Comparison of ENCODE assay signal across 7 mouse cellular contexts in the genomic region with DNA sequence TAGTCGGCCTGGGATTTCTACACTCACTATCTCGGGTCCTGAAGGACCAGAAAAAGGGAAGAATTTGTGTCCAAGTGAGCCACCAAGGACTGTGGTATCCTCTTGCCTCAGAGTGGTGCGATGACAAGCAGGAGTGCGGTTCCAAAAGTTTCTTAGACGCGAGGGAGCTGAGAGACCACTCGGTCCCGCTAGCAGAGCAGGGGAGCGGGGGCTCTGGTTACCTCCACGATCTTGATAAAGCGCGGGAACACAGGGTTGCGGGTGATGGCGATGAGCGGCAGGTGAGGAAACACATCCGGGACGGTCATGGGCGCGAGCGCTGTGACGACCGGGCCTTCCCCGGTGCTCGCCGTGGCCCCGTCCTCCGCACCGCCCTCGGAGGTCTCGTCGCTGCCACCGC. TPM values are rescaled to one million over a fixed set of nuclear protein-coding genes. Genes with fewer than 3 reads are reported as not detected.
DNase-seq lines count a peak whose midpoint lies in the region; ATAC-seq and TF ChIP-seq lines count a peak whose summit lies in the region.

No protein-coding gene starts in this region.

- no peak for DNase-seq in lung, postnatal 0 days (ENCODE audit: low spot score)
- no peak for DNase-seq in lung, postnatal 25 days (ENCODE audit: low spot score)
- no peak for DNase-seq in layer of hippocampus, adult 18-20 months (ENCODE audit: low spot score in 2 of 2)
- no peak for DNase-seq in adipocyte (ENCODE audit: low spot score)

- peak overlapping the region; percentile 54 for H3K27ac ChIP-seq in lung, postnatal 0 days (ENCODE audit: low read length)
- peak overlapping the region; percentile 70; the same call in 1 of the 2 replicates for H3K27ac ChIP-seq in embryonic facial prominence, embryonic 12.5 days
- H3K27ac ChIP-seq in intestine, embryonic 16.5 days (ENCODE audit: low read length) = peak overlapping the region; percentile 67
- peak overlapping the region; percentile 72 for H3K27ac ChIP-seq in neural tube, embryonic 14.5 days (ENCODE audit: low read depth, low read length)

- H3K4me2 ChIP-seq in lung, postnatal 0 days (replicated peaks; ENCODE audit: low read depth, low read length) = peak overlapping the region; percentile 95
- H3K4me2 ChIP-seq in embryonic facial prominence, embryonic 12.5 days (replicated peaks) = peak overlapping the region; percentile 94
- H3K4me2 ChIP-seq in intestine, embryonic 16.5 days (ENCODE audit: low read depth, low read length) = peak overlapping the region; percentile 95
- H3K4me2 ChIP-seq in neural tube, embryonic 14.5 days (ENCODE audit: low read depth, low read length) = peak overlapping the region; percentile 97

- no peaks in the 10 kb centered on the region for H3K27me3 ChIP-seq in lung, postnatal 0 days (replicated peaks; ENCODE audit: insufficient read depth, low read length)
- no peaks in the 10 kb centered on the region for H3K27me3 ChIP-seq in embryonic facial prominence, embryonic 12.5 days
- no peaks in the 10 kb centered on the region for H3K27me3 ChIP-seq in intestine, embryonic 16.5 days (replicated peaks; ENCODE audit: control insufficient read depth, insufficient read depth, low read length)
- no peaks in the 10 kb centered on the region for H3K27me3 ChIP-seq in neural tube, embryonic 14.5 days (ENCODE audit: control insufficient read depth, insufficient read depth, low read length)

- TF ChIP-seq CTCF in lung, postnatal 0 days (IDR thresholded peaks at IDR 0.05) = no peak

- peak overlapping the region; percentile 85 for H3K9ac ChIP-seq in lung, postnatal 0 days (replicated peaks; ENCODE audit: low read depth)
- peak overlapping the region; percentile 92 for H3K9ac ChIP-seq in embryonic facial prominence, embryonic 12.5 days
- H3K9ac ChIP-seq in intestine, embryonic 16.5 days (ENCODE audit: low read depth, low read length) = peak overlapping the region; percentile 91
- H3K9ac ChIP-seq in neural tube, embryonic 14.5 days (replicated peaks; ENCODE audit: low read depth, low read length) = peak overlapping the region; percentile 86

- TF ChIP-seq EP300 in lung, postnatal 0 days (IDR thresholded peaks at IDR 0.05) = no peak

- H3K9me3 ChIP-seq in lung, postnatal 0 days (ENCODE audit: low read length) = no peaks in the 10 kb centered on the region
- no peaks in the 10 kb centered on the region for H3K9me3 ChIP-seq in embryonic facial prominence, embryonic 12.5 days
- no peaks in the 10 kb centered on the region for H3K9me3 ChIP-seq in intestine, embryonic 16.5 days (ENCODE audit: control insufficient read depth, low read length)
- H3K9me3 ChIP-seq in neural tube, embryonic 14.5 days (ENCODE audit: control insufficient read depth, low read length) = no peaks in the 10 kb centered on the region

- WGBS in lung, postnatal 0 days = under 1% methylated on average over 29 of the region's 32 CpGs
- WGBS in embryonic facial prominence, embryonic 12.5 days = under 1% methylated on average over 24 of the region's 32 CpGs
- WGBS in intestine, embryonic 16.5 days = under 1% methylated on average over 32 of the region's 32 CpGs
- WGBS in neural tube, embryonic 14.5 days = 2% methylated on average over 32 of the region's 32 CpGs

- H3K36me3 ChIP-seq in lung, postnatal 0 days (ENCODE audit: insufficient read depth, low read length) = 0 out of 2 replicates have a peak, but pooled peaks cover 9% of the 10 kb centered on the region
- peaks cover 22% of the 10 kb centered on the region for H3K36me3 ChIP-seq in embryonic facial prominence, embryonic 12.5 days
- peaks cover 7% of the 10 kb centered on the region for H3K36me3 ChIP-seq in intestine, embryonic 16.5 days (ENCODE audit: control insufficient read depth, insufficient read depth, low read length)
- H3K36me3 ChIP-seq in neural tube, embryonic 14.5 days (ENCODE audit: control insufficient read depth, insufficient read depth, low read length) = peaks cover 13% of the 10 kb centered on the region; the same call in 1 of the 2 replicates

- peaks cover 9% of the 10 kb centered on the region; the same call in 1 of the 2 replicates for H3K4me1 ChIP-seq in lung, postnatal 0 days (ENCODE audit: insufficient read depth, low read depth, low read length)
- peaks cover 17% of the 10 kb centered on the region for H3K4me1 ChIP-seq in embryonic facial prominence, embryonic 12.5 days
- peaks cover 21% of the 10 kb centered on the region for H3K4me1 ChIP-seq in intestine, embryonic 16.5 days (ENCODE audit: control insufficient read depth, insufficient read depth, low read length)
- H3K4me1 ChIP-seq in neural tube, embryonic 14.5 days (ENCODE audit: control insufficient read depth, insufficient read depth, low read length) = peaks cover 18% of the 10 kb centered on the region; the same call in 1 of the 2 replicates

- no peak for ATAC-seq in lung, postnatal 0 days
- ATAC-seq in embryonic facial prominence, embryonic 12.5 days (ENCODE audit: insufficient number of reproducible peaks, insufficient read depth, low FRiP score, low TSS enrichment) = no peak
- ATAC-seq in intestine, embryonic 16.5 days = no peak; the same call in 1 of the 2 replicates
- ATAC-seq in neural tube, embryonic 14.5 days (ENCODE audit: low read depth) = no peak

- peak overlapping the region; percentile 94 for H3K4me3 ChIP-seq in lung, postnatal 0 days (ENCODE audit: low read depth, low read length)
- H3K4me3 ChIP-seq in embryonic facial prominence, embryonic 12.5 days = peak overlapping the region; percentile 96
- peak overlapping the region; percentile 93 for H3K4me3 ChIP-seq in intestine, embryonic 16.5 days (ENCODE audit: low read length)
- H3K4me3 ChIP-seq in neural tube, embryonic 14.5 days (ENCODE audit: low read depth, low read length) = peak overlapping the region; percentile 82

RNA-seq across cellular contexts. Expression of gene Lonp1, which starts 0.4 kb away (rescaled TPM):
- polyA plus RNA-seq in lung, postnatal 0 days (2015; fragmentation: Nextera tagmentation; extraction: Ambion mirVana) = 23.4 and 24.2 TPM in 2 replicates
- polyA plus RNA-seq in embryonic facial prominence, embryonic 12.5 days (2016; fragmentation: Nextera tagmentation; extraction: Ambion mirVana) = 66.0 and 66.9 TPM in 2 replicates
- polyA plus RNA-seq in intestine, embryonic 16.5 days (2015; fragmentation: Nextera tagmentation; extraction: Ambion mirVana) = 56.5 and 57.6 TPM in 2 replicates
- 40.7 and 45.6 TPM in 2 replicates for polyA plus RNA-seq in neural tube, embryonic 14.5 days (2014; fragmentation: Nextera tagmentation; extraction: Ambion mirVana)
- 10 to 100 TPM; 60.1 to 61.6 TPM for total RNA-seq in layer of hippocampus, adult 18-20 months (2021)

RNA-seq across cellular contexts. Expression of gene Catsperd, which starts 1.7 kb away (rescaled TPM):
- 0.12 and 0.32 TPM in 2 replicates for polyA plus RNA-seq in lung, postnatal 0 days (2015; fragmentation: Nextera tagmentation; extraction: Ambion mirVana)
- polyA plus RNA-seq in embryonic facial prominence, embryonic 12.5 days (2016; fragmentation: Nextera tagmentation; extraction: Ambion mirVana) = 0.74 and 0.88 TPM in 2 replicates
- polyA plus RNA-seq in intestine, embryonic 16.5 days (2015; fragmentation: Nextera tagmentation; extraction: Ambion mirVana) = 0.55 and 0.81 TPM in 2 replicates
- 2.6 and 3.7 TPM in 2 replicates for polyA plus RNA-seq in neural tube, embryonic 14.5 days (2014; fragmentation: Nextera tagmentation; extraction: Ambion mirVana)
- 1 to 10 TPM; 1.1 to 1.3 TPM for total RNA-seq in layer of hippocampus, adult 18-20 months (2021)

RNA-seq across cellular contexts. Expression of gene Rpl36, which starts 13.0 kb away (rescaled TPM):
- polyA plus RNA-seq in lung, postnatal 0 days (2015; fragmentation: Nextera tagmentation; extraction: Ambion mirVana) = 1,643 and 1,764 TPM in 2 replicates
- 1,591 and 1,618 TPM in 2 replicates for polyA plus RNA-seq in embryonic facial prominence, embryonic 12.5 days (2016; fragmentation: Nextera tagmentation; extraction: Ambion mirVana)
- polyA plus RNA-seq in intestine, embryonic 16.5 days (2015; fragmentation: Nextera tagmentation; extraction: Ambion mirVana) = 1,705 and 1,833 TPM in 2 replicates
- 1,033 and 1,098 TPM in 2 replicates for polyA plus RNA-seq in neural tube, embryonic 14.5 days (2014; fragmentation: Nextera tagmentation; extraction: Ambion mirVana)
- total RNA-seq in layer of hippocampus, adult 18-20 months (2021) = 100 to 1,000 TPM; 414 to 418 TPM

RNA-seq across cellular contexts. Expression of gene 2410015M20Rik, which starts 16.7 kb away (rescaled TPM):
- 201 and 230 TPM in 2 replicates for polyA plus RNA-seq in lung, postnatal 0 days (2015; fragmentation: Nextera tagmentation; extraction: Ambion mirVana)
- 208 and 214 TPM in 2 replicates for polyA plus RNA-seq in embryonic facial prominence, embryonic 12.5 days (2016; fragmentation: Nextera tagmentation; extraction: Ambion mirVana)
- polyA plus RNA-seq in intestine, embryonic 16.5 days (2015; fragmentation: Nextera tagmentation; extraction: Ambion mirVana) = 316 and 336 TPM in 2 replicates
- polyA plus RNA-seq in neural tube, embryonic 14.5 days (2014; fragmentation: Nextera tagmentation; extraction: Ambion mirVana) = 177 and 190 TPM in 2 replicates
- 100 to 1,000 TPM; 143 to 147 TPM for total RNA-seq in layer of hippocampus, adult 18-20 months (2021)

RNA-seq across cellular contexts. Expression of gene Safb, which starts 41.6 kb away (rescaled TPM):
- 43.4 and 47.1 TPM in 2 replicates for polyA plus RNA-seq in lung, postnatal 0 days (2015; fragmentation: Nextera tagmentation; extraction: Ambion mirVana)
- 152 and 157 TPM in 2 replicates for polyA plus RNA-seq in embryonic facial prominence, embryonic 12.5 days (2016; fragmentation: Nextera tagmentation; extraction: Ambion mirVana)
- 68.6 and 76.2 TPM in 2 replicates for polyA plus RNA-seq in intestine, embryonic 16.5 days (2015; fragmentation: Nextera tagmentation; extraction: Ambion mirVana)
- 80.9 and 84.8 TPM in 2 replicates for polyA plus RNA-seq in neural tube, embryonic 14.5 days (2014; fragmentation: Nextera tagmentation; extraction: Ambion mirVana)
- 100 to 1,000 TPM; 162 to 163 TPM for total RNA-seq in layer of hippocampus, adult 18-20 months (2021)
